Mouse (Mus musculus): ENCODE results near the gene Tmem110.

The Tmem110 gene

DNA sequence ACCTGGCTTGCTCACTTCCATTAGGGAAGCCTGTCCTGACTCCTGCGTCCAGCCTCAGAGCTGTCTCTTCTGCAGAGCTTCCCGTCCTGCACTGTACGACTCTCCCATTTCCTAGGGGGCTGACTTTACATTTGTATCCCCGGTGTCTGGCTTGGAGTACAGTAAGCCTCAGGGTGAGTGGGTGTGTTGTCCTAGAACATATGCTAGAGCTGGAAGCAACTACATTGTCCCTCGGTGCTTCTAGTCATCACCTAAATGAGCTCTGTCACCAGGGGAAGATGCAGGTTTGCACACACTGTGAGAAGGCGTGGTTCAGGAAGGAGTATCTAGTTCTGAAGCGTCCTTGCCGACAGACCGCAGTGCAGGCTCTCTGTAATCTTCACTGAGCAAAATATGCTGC is 37.0 kb downstream of the Tmem110 start:
- no peak for DNase-seq (ENCODE audit: low read depth, low spot score)

GRCm38 (mm10) chr14:30865311-30865710 is 39.9 kb downstream of the Tmem110 start:
- no peak for DNase-seq (ENCODE audit: low read depth, low spot score)

DNA sequence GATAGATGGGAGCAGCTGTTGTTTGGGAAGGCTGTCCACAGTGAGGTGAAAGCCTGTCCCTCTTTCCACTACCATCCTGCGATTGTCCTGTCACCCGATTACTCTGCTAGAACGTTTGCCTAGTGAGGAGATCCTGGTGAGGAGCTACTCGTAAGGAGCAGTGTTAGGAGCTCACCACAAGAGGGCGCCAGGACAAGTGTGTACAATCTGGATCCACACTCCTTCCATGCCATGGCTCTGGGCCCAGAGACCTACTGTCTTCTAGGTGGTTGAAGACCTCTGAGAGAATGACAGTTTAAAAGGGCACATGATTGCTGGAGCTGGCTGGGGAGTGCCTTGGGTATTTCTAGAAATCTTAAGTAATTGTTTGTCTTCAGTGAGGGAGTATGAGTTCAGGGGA is 41.7 kb downstream of the Tmem110 start:
- peak; percentile 85 for DNase-seq (ENCODE audit: low read depth, low spot score)

- no peak for DNase-seq (ENCODE audit: low read depth, low spot score)
Observed at GRCm38 (mm10) chr14:30868826-30869225, 43.4 kb downstream of the Tmem110 start.

- no peak for DNase-seq (ENCODE audit: low read depth, low spot score)
Observed at GRCm38 (mm10) chr14:30869391-30869801, 44.0 kb downstream of the Tmem110 start.

- no peak for DNase-seq (ENCODE audit: low read depth, low spot score)
Observed at GRCm38 (mm10) chr14:30870206-30871147, 45.1 kb downstream of the Tmem110 start.

DNA sequence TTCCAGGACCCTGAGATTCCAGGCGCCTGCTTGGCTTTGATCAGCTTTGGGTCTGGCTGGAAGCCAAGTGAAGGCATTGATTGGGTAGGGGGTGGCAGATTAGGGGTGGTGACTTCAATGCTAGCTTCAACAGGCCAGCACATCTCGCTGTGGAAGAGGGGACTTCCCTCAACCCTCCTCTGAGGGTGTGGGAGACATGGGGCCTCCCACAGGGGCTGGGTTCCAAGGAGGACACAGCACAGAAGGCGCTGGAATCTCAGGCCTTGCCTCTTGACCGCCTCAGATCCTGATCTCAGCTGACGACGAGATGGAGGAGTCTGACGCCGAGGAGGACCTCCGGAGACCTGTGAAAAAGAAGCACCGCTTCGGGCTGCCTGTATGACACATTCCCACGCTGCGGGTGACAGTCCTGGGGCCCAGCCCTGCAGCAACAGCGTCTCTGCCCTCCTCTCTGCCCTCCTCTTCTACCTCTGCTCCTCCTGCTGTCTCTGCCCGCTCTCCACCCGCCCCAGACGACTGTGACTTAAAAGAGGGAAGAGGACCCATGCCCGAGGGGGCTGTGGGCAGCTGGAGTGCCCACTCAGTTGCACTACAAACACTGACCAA is 48.8 kb downstream of the Tmem110 start:
- DNase-seq (ENCODE audit: low read depth, low spot score), result no peak

DNA sequence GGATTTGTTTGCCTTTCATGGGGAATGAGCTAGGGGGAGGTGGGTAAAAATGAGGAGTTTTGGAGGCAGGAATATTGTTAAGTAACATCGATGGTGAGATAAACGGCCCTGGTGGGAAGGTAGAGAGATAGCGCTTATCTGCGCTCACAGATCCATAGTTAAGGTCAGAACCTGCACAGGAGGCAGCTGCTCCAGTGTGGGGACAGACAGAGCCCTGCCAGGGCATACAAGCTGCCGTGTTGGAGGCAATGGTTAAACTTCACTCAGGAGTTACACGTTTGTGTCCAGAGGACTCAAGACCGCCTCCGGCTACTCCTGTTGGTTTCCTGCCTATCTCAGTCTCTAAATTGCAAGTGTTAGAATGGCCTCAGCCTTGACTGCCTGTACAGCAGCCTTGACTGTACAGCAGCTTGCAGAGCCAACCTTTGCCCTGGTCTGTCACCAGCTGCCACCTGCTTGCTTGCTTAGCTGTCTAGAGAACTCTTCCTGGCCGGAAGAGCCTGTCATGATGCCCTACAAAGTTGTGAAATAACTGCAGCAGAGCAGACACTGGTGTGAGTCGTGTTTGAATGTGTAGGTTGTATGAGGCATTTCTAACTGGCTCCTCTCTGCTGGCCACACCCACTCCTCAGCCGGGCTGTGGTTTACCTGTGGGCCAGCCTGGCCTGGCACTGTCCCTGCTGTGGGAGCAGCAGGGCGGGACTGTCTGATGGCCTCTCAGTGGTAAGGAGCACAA is 49.9 kb downstream of the Tmem110 start:
- no peak for DNase-seq (ENCODE audit: low read depth, low spot score)

GRCm38 (mm10) chr14:30875955-30876354 is 50.6 kb downstream of the Tmem110 start:
- DNase-seq (ENCODE audit: low read depth, low spot score), result no peak

DNA sequence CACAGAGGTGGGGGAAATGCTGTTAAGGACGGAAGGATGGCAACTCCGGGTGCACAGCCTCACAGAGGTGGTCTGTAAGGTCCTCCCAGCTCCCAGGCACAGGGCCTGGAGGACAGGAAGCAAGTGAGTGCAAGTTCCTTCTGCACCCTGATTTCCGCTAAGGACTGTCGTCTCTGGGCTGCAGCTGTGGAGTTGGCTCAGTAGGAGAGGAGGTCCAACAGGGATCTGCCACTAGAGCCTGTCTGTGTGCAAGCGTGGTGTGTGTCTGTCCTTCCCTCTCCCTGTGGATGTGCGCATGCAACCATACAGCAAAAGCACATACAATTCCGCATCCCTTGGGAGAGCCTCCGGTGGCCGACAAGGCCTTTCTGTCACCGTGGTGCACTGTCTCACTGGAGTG is 51.1 kb downstream of the Tmem110 start:
- DNase-seq (ENCODE audit: low read depth, low spot score), result no peak

DNA sequence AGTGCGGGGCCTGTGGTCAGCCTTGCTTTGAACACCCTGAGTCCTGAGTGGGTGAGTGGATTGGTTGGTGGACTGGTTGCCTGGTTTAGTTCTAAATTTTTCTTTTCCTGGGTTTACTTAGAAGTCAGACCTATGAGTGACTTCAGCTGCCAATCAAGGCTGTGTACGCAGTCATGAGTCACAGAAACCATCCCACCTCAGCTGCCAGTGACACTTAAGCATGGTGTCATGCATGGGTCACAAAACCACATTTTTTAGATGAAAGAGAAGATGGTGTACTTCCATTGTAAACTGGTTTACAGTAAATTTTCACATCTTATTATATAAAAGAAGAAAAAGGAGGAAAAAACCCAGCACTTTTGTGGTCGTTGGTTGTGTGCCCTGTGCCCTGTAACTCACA is 52.4 kb downstream of the Tmem110 start:
- no peak for DNase-seq (ENCODE audit: low read depth, low spot score)

DNA sequence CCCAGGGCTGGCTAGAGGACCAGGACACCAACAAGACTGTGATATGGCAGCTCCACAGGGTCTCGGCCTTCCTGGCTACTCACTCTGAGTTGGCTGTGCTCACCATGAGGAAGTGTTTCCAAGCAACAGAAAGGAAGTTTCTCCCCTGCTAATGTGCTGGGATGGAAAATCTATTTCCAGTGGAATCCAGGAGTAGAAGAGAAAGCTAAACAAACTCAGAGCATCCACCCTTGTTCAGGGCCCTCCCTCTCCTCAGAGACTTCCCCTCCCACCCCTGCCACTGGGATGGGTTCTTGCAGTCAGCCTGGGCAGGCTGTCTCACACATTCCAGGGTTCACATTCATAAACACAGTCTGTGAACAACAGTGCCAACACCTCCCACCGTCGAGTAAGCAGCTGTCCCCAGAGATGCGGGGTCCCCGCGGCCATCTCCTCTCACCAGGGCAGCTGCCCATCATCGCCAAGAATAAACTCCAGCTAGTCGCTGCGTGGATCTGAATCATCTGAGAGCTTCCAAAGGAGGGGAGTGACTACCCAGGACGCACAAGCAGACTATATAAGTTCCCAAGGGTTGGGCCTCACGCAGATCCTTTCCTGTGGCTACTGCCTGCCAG is 53.7 kb downstream of the Tmem110 start, which contains the start of gene Mustn1:
TSS of gene Mustn1 (plus strand) at position 243 of the 614 bp plus-strand sequence.
- no peak for DNase-seq (ENCODE audit: low read depth, low spot score)

DNA sequence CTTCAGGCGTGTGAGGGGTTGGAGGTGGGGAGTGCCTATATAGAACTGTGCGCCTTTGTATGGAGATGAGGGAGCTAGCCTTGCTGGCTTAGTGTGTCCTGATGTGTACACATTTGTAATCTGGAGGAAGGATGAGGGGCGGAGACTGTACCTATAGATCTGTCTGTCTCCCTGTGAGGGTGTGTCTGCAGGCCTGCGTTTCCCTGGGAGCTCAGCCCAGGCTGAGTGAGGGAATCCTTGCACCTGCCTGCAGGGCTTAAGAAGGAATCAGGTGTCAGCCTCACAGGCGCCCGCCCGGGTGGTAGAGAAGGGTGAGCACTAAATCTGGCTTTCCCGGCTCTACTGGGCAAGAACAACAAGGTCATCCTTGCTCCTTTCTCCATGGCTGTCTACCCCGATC is 54.4 kb downstream of the Tmem110 start:
- peak; percentile 83 for DNase-seq (ENCODE audit: low read depth, low spot score)

DNA sequence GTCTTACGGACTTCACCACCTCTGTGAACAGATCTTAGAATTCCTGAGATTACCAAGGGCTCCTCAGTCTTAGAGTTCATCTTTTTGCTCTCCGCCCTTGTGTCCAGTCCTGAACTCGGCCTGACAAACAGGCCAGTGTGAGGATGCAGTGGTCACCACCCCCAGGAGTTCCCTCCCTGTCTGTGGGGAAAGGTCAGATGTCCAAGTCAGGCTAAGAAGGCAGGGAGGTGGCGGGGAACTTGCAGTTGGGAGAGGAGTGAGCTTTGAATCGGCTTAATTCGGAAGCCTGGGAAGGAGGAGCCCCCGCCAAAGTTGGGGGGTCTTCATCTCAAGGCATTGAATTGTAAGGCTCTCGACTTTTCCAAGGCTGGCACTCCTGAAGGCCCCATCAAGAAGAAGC is 54.9 kb downstream of the Tmem110 start:
- no peak for DNase-seq (ENCODE audit: low read depth, low spot score)

DNA sequence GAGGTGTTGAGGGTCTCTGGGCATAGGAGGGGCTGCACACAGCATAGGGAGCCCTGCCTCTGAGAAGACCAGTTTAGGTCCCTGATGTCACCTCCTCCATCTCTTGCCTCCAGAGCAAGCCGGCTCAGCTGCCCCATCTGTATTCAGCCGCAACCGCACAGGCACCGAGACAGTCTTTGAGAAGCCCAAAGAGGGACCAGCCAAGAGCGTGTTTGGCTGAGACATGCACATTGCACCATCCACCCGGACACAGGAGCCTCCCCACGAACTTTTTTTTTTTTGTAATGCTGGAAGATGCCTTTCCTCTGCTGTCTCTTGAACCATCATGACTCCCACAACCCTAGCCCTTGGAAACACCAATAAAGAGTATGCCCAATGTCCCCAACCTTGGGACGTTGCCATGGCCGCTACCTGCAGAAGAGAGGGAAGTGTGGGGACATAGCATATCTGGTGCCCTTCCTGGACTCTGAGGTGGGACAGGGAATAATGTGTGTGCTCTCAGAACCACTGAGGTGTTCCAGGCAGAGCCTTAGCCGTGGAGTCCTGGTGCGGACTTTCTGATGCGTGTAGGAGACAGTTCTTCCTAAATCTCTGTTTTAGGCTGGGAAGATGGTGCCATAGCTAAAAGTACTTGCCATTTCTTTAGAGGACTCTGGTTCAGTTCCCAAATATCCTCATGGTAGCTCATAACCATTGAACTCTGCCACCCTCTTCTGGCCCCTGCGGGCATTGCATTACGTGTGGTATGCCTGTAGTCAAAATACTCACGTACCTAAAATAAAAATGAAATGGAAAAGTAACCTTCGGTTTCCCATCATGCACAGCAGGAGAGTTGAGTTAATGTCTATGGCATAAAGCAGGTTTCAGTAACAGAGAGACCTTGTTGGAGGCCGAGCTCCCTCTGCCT is 55.7 kb downstream of the Tmem110 start:
- DNase-seq (ENCODE audit: low read depth, low spot score), result no peak

DNA sequence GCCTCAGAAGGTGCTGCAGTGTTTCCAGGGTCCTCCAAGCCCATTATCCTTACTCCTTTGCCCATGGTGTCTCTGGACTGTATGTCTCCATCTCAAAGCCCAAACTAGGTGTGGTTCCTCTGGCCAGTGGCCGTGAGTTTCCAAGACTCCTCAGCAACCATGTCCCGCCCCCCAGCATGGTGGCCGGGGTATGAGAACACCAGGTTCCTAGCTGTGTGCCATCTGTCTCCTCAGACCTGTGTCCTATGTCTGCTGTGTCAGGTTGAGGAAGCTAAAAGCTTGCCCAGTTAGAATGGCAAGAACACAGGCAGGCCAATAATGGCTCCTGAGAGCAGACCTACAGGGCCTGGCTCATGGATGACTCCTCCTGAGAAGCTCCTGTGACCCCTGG is 56.3 kb downstream of the Tmem110 start:
- DNase-seq (ENCODE audit: low read depth, low spot score), result no peak

- no peak for DNase-seq (ENCODE audit: low read depth, low spot score)
Observed at GRCm38 (mm10) chr14:30885298-30885697, 59.9 kb downstream of the Tmem110 start.

DNA sequence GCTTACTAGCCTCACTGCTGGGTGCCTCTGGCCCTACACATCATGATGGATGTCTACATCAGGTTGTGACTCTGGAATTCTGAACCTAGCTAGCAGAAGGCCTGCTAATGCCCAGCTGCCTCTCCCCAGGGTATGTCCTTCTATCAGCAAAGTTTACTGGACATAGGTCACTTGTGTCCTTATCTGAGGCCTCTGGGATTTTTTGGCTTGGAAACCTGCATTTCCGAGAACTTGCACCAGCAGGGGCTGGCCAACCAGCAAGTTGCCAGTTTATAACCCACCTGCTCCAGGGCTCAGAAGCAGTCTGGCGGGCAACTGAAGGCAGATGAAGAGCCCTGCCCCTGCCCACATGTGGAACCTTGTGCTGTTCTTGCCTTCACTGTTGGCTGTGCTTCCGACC is 60.8 kb downstream of the Tmem110 start, which contains the start of gene Itih4:
TSS of gene Itih4 (plus strand) at position 273 of the 400 bp plus-strand sequence.
- no peak for DNase-seq (ENCODE audit: low read depth, low spot score)

- DNase-seq (ENCODE audit: low read depth, low spot score), result no peak
Observed at GRCm38 (mm10) chr14:30888271-30888732, 62.9 kb downstream of the Tmem110 start.

- DNase-seq (ENCODE audit: low read depth, low spot score), result no peak
Observed at GRCm38 (mm10) chr14:30899972-30900371, 74.6 kb downstream of the Tmem110 start.

GRCm38 (mm10) chr14:30902628-30903027 is 77.2 kb downstream of the Tmem110 start:
- DNase-seq (ENCODE audit: low read depth, low spot score), result no peak
